ENCODE assay signal across 15 mouse cellular contexts in genomic region chr12:70553866-70554265, GRCm38 (mm10).
"Had no signal": no experiment of that assay in that cellular context is flagged by ENCODE, and none has a peak within 500 bp of the region (broad histone marks: within the 10 kb centered on the region; RNA-seq: fewer than 3 reads in every experiment).

No protein-coding gene starts in this region.

- H3K4me3 ChIP-seq: limb, embryonic 15.5 days; liver, embryonic 12.5 days; midbrain, embryonic 10.5 days; myocyte; neural tube, embryonic 15.5 days had no signal

- H3K4me1 ChIP-seq: liver, embryonic 12.5 days had no signal

- DNase-seq: kidney, postnatal 10 days; kidney, postnatal 4 days; lung, embryonic 14.5 days; lung, postnatal 10 days; lung, postnatal 4 days; midbrain, embryonic 14.5 days; right cerebral cortex, adult 18-20 months; right cerebral cortex, postnatal 25 days; thymus, adult 2 months; thymus, postnatal 25 days had no signal

- H3K27me3 ChIP-seq: limb, embryonic 15.5 days; liver, embryonic 12.5 days; neural tube, embryonic 15.5 days had no signal

- H3K36me3 ChIP-seq: limb, embryonic 15.5 days; liver, embryonic 12.5 days; midbrain, embryonic 10.5 days; neural tube, embryonic 15.5 days had no signal

- H3K27ac ChIP-seq: limb, embryonic 15.5 days; liver, embryonic 12.5 days; midbrain, embryonic 10.5 days; neural tube, embryonic 15.5 days had no signal
